Mouse (Mus musculus): Measurements from ENCODE around the gene Ntm. TPM values are rescaled to one million over a fixed set of nuclear protein-coding genes. Genes with fewer than 3 reads are reported as not detected.

The Ntm gene
- total and polyA plus RNA-seq, 3 experiments, result not detected

- Histone ChIP-seq H3K79me2 (ENCODE audit: control insufficient read depth, insufficient read depth, low read length, poor library complexity) (no peaks in the 10 kb centered on the region), H3K4me3 (ENCODE audit: control insufficient read depth in 1 of 2, insufficient read depth in 1 of 2, low read depth in 2 of 2, low read length in 2 of 2) (no peak overlapping the region), H3K4me1 (ENCODE audit: control insufficient read depth in 1 of 2, insufficient read depth in 2 of 2, low read length in 2 of 2) (no peaks in the 10 kb centered on the region), H3K27ac (ENCODE audit: control insufficient read depth, low read depth, low read length) (no peak overlapping the region), H3K27me3 (ENCODE audit: control insufficient read depth in 1 of 2, insufficient read depth in 2 of 2, low read length in 2 of 2) (no peaks in the 10 kb centered on the region), H3K9me3 (replicated peaks; ENCODE audit: insufficient read depth, low read length) (no peaks in the 10 kb centered on the region), H3K36me3 (ENCODE audit: control insufficient read depth in 1 of 2, insufficient read depth in 2 of 2, low read length in 2 of 2) (no peaks in the 10 kb centered on the region), H3K9ac (ENCODE audit: control insufficient read depth, low read depth, low read length, poor library complexity, severe bottlenecking) (no peak overlapping the region)
- TF ChIP-seq ZC3H11A (IDR thresholded peaks at IDR 0.05; ENCODE audit: low read depth, low read length), result no peak
- no peak for TF ChIP-seq E2F4 (IDR thresholded peaks at IDR 0.05; ENCODE audit: borderline replicate concordance, low read depth, low read length)
- no peak for TF ChIP-seq UBTF (IDR thresholded peaks at IDR 0.05; ENCODE audit: borderline replicate concordance, insufficient read depth, low read depth, low read length)
- TF ChIP-seq ETS1 (IDR thresholded peaks at IDR 0.05; ENCODE audit: low read depth, low read length), result no peak
- TF ChIP-seq CTCF (IDR thresholded peaks at IDR 0.05 in 2 of 3, conservative IDR thresholded peaks at IDR 0.05 in 1 of 3; ENCODE audit: control insufficient read depth in 1 of 3, insufficient read depth in 1 of 3, low read depth in 2 of 3, low read length in 3 of 3, poor library complexity in 1 of 3, severe bottlenecking in 1 of 3), result no peak
- TF ChIP-seq NRF1 (IDR thresholded peaks at IDR 0.05; ENCODE audit: insufficient read depth, low read depth, low read length, poor library complexity, severe bottlenecking), result no peak
- no peak for TF ChIP-seq POLR2AphosphoS2 (IDR thresholded peaks at IDR 0.05; ENCODE audit: low read length)
- no peak for TF ChIP-seq GATA1 (IDR thresholded peaks at IDR 0.05; ENCODE audit: low read depth, low read length)
- no peak for TF ChIP-seq KAT2A (conservative IDR thresholded peaks at IDR 0.05; ENCODE audit: low read depth, low read length)
- no peak for TF ChIP-seq HCFC1 (IDR thresholded peaks at IDR 0.05; ENCODE audit: low read depth, low read length)
- no peak for TF ChIP-seq ZMIZ1 (IDR thresholded peaks at IDR 0.05; ENCODE audit: low read depth, low read length)
- no peak for TF ChIP-seq TCF12 (IDR thresholded peaks at IDR 0.05; ENCODE audit: low read depth, low read length)
- no peak for TF ChIP-seq SIN3A (IDR thresholded peaks at IDR 0.05; ENCODE audit: low read length)
- TF ChIP-seq SMC3 (IDR thresholded peaks at IDR 0.05; ENCODE audit: low read depth, low read length), result no peak
- TF ChIP-seq MAZ (IDR thresholded peaks at IDR 0.05; ENCODE audit: low read depth, low read length), result no peak
- no peak for TF ChIP-seq RAD21 (IDR thresholded peaks at IDR 0.05; ENCODE audit: low read depth, low read length)
- no peak for TF ChIP-seq NELFE (IDR thresholded peaks at IDR 0.05; ENCODE audit: low read depth, low read length)
- no peak for TF ChIP-seq MYB (IDR thresholded peaks at IDR 0.05; ENCODE audit: low read depth, low read length)
- TF ChIP-seq MAX (IDR thresholded peaks at IDR 0.05; ENCODE audit: low read length), result no peak
- no peak for TF ChIP-seq MXI1 (IDR thresholded peaks at IDR 0.05; ENCODE audit: low read depth, low read length)
- no peak for DNase-seq (ENCODE audit: low read depth, low spot score)
Observed at GRCm38 (mm10) chr9:29866101-29866500, 96.8 kb downstream of the Ntm start.

- no peaks in the 10 kb centered on the region for H3K9me3 ChIP-seq (replicated peaks; ENCODE audit: insufficient read depth, low read length)
- TF ChIP-seq EP300 (IDR thresholded peaks at IDR 0.05; ENCODE audit: low read depth in 1 of 2, low read length in 2 of 2) (no peak), TBP (IDR thresholded peaks at IDR 0.05; ENCODE audit: low read depth, low read length) (no peak), USF1 (IDR thresholded peaks at IDR 0.05; ENCODE audit: low read depth, low read length) (no peak)
Observed at GRCm38 (mm10) chr9:29865502-29865901, 97.4 kb downstream of the Ntm start.

More at GRCm38 (mm10) chr9:29865502-29865901, 97.4 kb downstream of the Ntm start:
- no peaks in the 10 kb centered on the region for H3K27me3 ChIP-seq (ENCODE audit: control insufficient read depth in 1 of 2, insufficient read depth in 2 of 2, low read length in 2 of 2)
- H3K4me1 ChIP-seq (ENCODE audit: control insufficient read depth in 1 of 2, insufficient read depth in 2 of 2, low read length in 2 of 2), result no peaks in the 10 kb centered on the region
- H3K27ac ChIP-seq (ENCODE audit: control insufficient read depth, low read depth, low read length), result no peak overlapping the region
- no peak overlapping the region for H3K4me3 ChIP-seq (ENCODE audit: control insufficient read depth in 1 of 2, insufficient read depth in 1 of 2, low read depth in 2 of 2, low read length in 2 of 2)
- no peaks in the 10 kb centered on the region for H3K36me3 ChIP-seq (ENCODE audit: control insufficient read depth in 1 of 2, insufficient read depth in 2 of 2, low read length in 2 of 2)
- no peaks in the 10 kb centered on the region for H3K79me2 ChIP-seq (ENCODE audit: control insufficient read depth, insufficient read depth, low read length, poor library complexity)
- no peak for DNase-seq (ENCODE audit: low read depth, low spot score)
- H3K9ac ChIP-seq (ENCODE audit: control insufficient read depth, low read depth, low read length, poor library complexity, severe bottlenecking), result no peak overlapping the region

Measured in MEL (cell line).